Mouse (Mus musculus) limb, embryonic 14.5 days (tissue): ENCODE results near the gene Smarce1. TPM values are rescaled to one million over a fixed set of nuclear protein-coding genes. Genes with fewer than 3 reads are reported as not detected.

Experiments used
- ATAC-seq: fragments of 200-750 bp; cut with Nextera tagmentation; 2 replicates; pipeline ENCODE4 v1.8.0; 2017; ENCODE audit warnings: low read depth, moderate number of reproducible peaks, moderate TSS enrichment; ENCODE audit not compliant: low FRiP score
- DNase-seq: peaks from one replicate; pipeline ENCODE4 v3.0.0-alpha.2; 2015; ENCODE audit warnings: low spot score
- H3K27ac ChIP-seq: fragments of 300-500 bp; sonication (generic); replicated peaks from 2 replicates; pipeline ENCODE4 v1.5.1; 2014; ENCODE audit warnings: low read depth, mild to moderate bottlenecking, low read length, moderate library complexity, mixed read lengths
- H3K27me3 ChIP-seq: fragments of 300-500 bp; sonication (generic); 2 replicates; pipeline ENCODE4 v1.6.1; 2014; ENCODE audit warnings: low read length, mixed read lengths; ENCODE audit not compliant: control insufficient read depth, insufficient read depth
- H3K36me3 ChIP-seq: fragments of 300-500 bp; sonication (generic); 2 replicates; pipeline ENCODE4 v1.6.1; 2014; ENCODE audit warnings: mild to moderate bottlenecking, low read length, moderate library complexity, mixed read lengths; ENCODE audit not compliant: control insufficient read depth, insufficient read depth
- H3K4me1 ChIP-seq: fragments of 300-500 bp; sonication (generic); 2 replicates; pipeline ENCODE4 v1.6.1; 2014; ENCODE audit warnings: antibody characterized with exemption, low read length, mixed read lengths; ENCODE audit not compliant: control insufficient read depth, insufficient read depth
- H3K4me2 ChIP-seq: fragments of 300-500 bp; sonication (generic); replicated peaks from 2 replicates; pipeline ENCODE4 v1.6.1; 2014; ENCODE audit warnings: low read depth, mild to moderate bottlenecking, low read length, moderate library complexity; ENCODE audit not compliant: severe bottlenecking
- H3K4me3 ChIP-seq: fragments of 300-500 bp; sonication (generic); replicated peaks from 2 replicates; pipeline ENCODE4 v1.5.1; 2014; ENCODE audit warnings: low read length
- H3K9ac ChIP-seq: fragments of 300-500 bp; sonication (generic); 2 replicates; pipeline ENCODE4 v1.6.1; 2014; ENCODE audit warnings: mild to moderate bottlenecking, low read depth, low read length, moderate library complexity; ENCODE audit not compliant: severe bottlenecking
- H3K9me3 ChIP-seq: fragments of 300-500 bp; sonication (generic); 2 replicates; pipeline ENCODE4 v1.6.1; 2016; ENCODE audit warnings: low read length; ENCODE audit not compliant: control insufficient read depth
- POLR2A ChIP-seq: fragments of 200-500 bp; IDR thresholded peaks from 2 replicates; pipeline ENCODE4 v1.8.0; 2012; ENCODE audit warnings: inconsistent platforms, mild to moderate bottlenecking, moderate library complexity, borderline replicate concordance; ENCODE audit not compliant: insufficient read depth, insufficient read length; ENCODE audit errors: extremely low read depth
- WGBS: fragments of 180-500 bp; shearing (Covaris S2); extraction: QIAGEN DNeasy Blood & Tissue Kit; methylation state at CpG from one replicate; pipeline ENCODE4 v1.1.7; 2014; 5-methylcytosine and 5-hydroxymethylcytosine counted together
- polyA plus RNA-seq, 2 experiments: library from polyadenylated mRNA; depleted of rRNA in 1 of 2; stranded (reverse) in 1 of 2; unstranded in 1 of 2; fragments of >200 nt; fragmentation: Nextera tagmentation in 1 of 2; extraction: Ambion mirVana in 1 of 2; gene quantifications; 2 replicates each; pipeline versions ENCODE4 v1.2.1 to v1.2.3; 2012 to 2014

The Smarce1 gene
- polyA plus RNA-seq, 2 experiments = 166 to 180 TPM

DNA sequence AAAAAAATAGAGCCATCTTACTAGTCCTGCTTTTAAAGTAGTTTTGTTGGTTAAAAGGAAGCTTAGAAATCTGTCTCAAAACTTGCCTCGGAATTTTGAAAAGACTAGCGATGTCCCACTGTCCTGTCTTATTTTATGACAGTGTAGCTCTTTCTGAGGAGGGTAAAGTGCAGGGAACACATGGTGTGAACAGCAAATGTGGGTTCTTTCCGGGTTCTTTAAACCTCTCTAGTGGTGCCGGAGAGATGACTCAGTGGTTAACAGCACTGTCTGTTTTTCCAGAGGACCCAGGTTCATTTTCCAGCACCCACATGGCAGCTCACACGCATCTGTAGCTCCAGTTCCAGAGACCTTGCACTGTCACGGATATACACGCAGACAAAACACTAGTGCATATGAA lies 38.4 kb upstream of the Smarce1 start:
- no peaks in the 10 kb centered on the region for H3K27me3 ChIP-seq
- 56% methylated on average over 7 of the region's 7 CpGs for WGBS
- DNase-seq = no peak
- peaks cover 7% of the 10 kb centered on the region for H3K4me1 ChIP-seq
- no peak for TF ChIP-seq POLR2A
- H3K36me3 ChIP-seq = no peaks in the 10 kb centered on the region
- H3K9me3 ChIP-seq = no peaks in the 10 kb centered on the region
- ATAC-seq = no peak
- no peak overlapping the region for H3K27ac ChIP-seq
- no peak overlapping the region for H3K4me3 ChIP-seq
- H3K4me2 ChIP-seq = no peak overlapping the region
- no peak overlapping the region for H3K9ac ChIP-seq

DNA sequence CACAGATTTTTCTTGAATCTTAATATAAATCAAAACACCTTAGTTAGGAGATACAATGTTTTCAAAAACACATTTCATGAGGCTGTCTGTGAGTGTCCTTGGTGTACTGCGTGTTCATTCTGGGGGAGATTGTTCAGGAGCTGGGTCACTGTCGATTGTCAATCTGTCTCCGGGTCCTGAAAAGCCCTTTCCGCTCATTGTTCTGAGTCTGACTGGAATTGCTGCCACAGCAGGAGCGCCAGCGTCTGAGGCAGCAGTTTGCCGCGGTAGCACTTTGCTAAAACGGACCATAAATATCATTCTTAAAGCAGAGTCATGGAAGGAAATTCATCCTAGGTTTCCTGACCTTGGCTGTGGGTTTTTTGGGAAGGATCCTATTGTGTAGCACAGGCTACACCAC lies 35.0 kb upstream of the Smarce1 start:
- H3K27ac ChIP-seq = no peak overlapping the region
- H3K36me3 ChIP-seq = no peaks in the 10 kb centered on the region
- TF ChIP-seq POLR2A = no peak
- WGBS = 60% methylated on average over 9 of the region's 9 CpGs
- H3K4me1 ChIP-seq = peaks cover 7% of the 10 kb centered on the region
- no peaks in the 10 kb centered on the region for H3K27me3 ChIP-seq
- no peak overlapping the region for H3K4me2 ChIP-seq
- DNase-seq (no peak), ATAC-seq (no peak)
- no peak overlapping the region for H3K9ac ChIP-seq
- H3K9me3 ChIP-seq = no peaks in the 10 kb centered on the region
- no peak overlapping the region for H3K4me3 ChIP-seq

DNA sequence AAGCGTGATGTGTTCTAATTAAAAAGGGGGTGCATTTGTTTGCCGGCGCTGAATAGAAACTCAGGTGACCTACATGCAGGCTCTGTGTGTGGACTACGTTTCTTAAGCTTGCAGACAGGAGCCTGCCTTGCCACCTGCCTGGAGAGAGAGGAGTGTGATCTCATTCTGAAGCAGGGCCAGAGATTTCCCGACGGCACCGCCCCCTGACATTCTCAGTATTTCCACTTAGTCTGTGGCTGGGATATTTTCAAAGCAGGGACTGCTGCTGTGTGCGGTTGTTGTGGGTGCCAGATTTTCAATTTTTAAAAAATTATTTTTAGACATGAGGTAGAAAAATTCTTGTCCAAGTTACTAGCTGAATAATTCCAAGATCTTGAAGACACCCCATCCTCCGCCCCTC lies 34.4 kb upstream of the Smarce1 start:
- no peak for TF ChIP-seq POLR2A

DNA sequence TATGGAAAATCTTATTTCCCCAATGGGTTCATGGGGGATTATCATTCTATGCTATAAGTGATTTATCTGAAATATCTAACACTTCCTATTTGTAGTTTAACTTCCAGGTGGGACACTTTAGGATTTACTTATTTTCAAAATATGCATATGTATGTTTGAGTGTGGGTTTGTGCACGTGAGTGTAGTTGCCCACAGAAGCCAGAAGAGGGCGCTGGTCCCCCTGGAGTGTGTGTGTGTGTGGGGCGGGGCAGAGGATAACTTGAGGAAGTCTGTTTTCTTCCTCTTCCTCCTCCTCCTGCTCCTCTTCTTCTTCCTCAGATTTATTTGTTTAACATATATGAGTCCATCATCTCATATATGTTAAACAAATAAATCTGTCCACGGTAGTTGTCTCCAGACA lies 25.4 kb upstream of the Smarce1 start:
- no peak overlapping the region for H3K9ac ChIP-seq

More for the DNA sequence above, 34.4 kb upstream of the Smarce1 start:
- no peak overlapping the region for H3K27ac ChIP-seq
- H3K9me3 ChIP-seq = no peaks in the 10 kb centered on the region
- ATAC-seq (no peak), DNase-seq (no peak)
- no peaks in the 10 kb centered on the region for H3K27me3 ChIP-seq
- no peak overlapping the region for H3K9ac ChIP-seq
- no peak overlapping the region for H3K4me2 ChIP-seq
- H3K4me3 ChIP-seq = no peak overlapping the region
- peaks cover 7% of the 10 kb centered on the region for H3K4me1 ChIP-seq
- 67% methylated on average over 9 of the region's 9 CpGs for WGBS
- no peaks in the 10 kb centered on the region for H3K36me3 ChIP-seq

DNA sequence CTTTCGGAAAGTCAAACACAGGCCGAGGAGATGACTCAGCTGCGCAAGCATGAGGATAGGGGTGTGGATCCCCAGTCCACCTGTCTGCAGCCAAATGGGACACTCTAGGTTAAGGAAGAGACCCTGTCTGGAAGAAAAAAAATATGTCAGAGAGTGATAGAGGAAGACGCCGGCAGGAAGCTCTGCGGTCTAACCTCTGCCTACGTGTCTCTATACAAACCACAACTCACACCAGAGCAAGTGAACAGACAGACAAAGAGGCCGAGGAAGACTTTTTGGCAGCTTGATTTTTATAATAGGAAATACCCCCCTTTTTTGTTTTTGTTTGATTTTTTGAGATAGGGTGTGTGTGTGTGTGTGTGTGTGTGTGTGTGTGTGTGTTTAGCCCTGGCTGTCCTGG lies 24.5 kb upstream of the Smarce1 start:
- Histone ChIP-seq H3K9ac (no peak overlapping the region), H3K27me3 (no peaks in the 10 kb centered on the region), H3K36me3 (no peaks in the 10 kb centered on the region), H3K4me3 (no peak overlapping the region), H3K4me1 (no peaks in the 10 kb centered on the region), H3K4me2 (no peak overlapping the region), H3K9me3 (no peaks in the 10 kb centered on the region), H3K27ac (no peak overlapping the region)
- ATAC-seq (no peak), DNase-seq (no peak)
- WGBS = 93% methylated on average over 8 of the region's 8 CpGs
- no peak for TF ChIP-seq POLR2A

More for the DNA sequence above, 25.4 kb upstream of the Smarce1 start:
- DNase-seq (no peak), ATAC-seq (no peak)
- TF ChIP-seq POLR2A = no peak
- 77% methylated on average over 4 of the region's 4 CpGs for WGBS
- Histone ChIP-seq H3K27ac (no peak overlapping the region), H3K4me1 (no peaks in the 10 kb centered on the region), H3K36me3 (no peaks in the 10 kb centered on the region), H3K27me3 (no peaks in the 10 kb centered on the region), H3K4me2 (no peak overlapping the region), H3K9me3 (no peaks in the 10 kb centered on the region), H3K4me3 (no peak overlapping the region)

DNA sequence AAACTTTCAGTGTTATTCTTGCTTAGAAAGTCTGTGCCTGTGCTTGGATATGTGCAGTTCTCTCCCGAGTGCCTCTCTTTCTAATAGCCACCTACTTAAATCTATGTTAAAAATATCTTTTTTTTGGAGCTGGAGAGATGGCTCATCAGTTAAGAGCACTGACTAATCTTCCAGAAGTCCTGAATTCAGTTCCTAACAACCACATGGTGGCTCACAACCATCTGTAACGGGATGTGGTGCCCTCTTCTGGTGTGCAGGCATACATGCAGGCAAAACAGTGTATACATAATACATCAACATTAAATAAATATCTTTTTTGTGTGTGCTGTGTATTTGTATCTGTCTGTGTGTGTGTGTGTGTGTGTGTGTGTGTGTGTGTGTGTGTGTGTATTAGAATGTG lies 23.1 kb upstream of the Smarce1 start:
- no peak for TF ChIP-seq POLR2A
- Histone ChIP-seq H3K4me3 (no peak overlapping the region), H3K27me3 (no peaks in the 10 kb centered on the region), H3K36me3 (no peaks in the 10 kb centered on the region), H3K27ac (no peak overlapping the region), H3K9ac (no peak overlapping the region), H3K4me2 (no peak overlapping the region), H3K9me3 (no peaks in the 10 kb centered on the region), H3K4me1 (0 out of 2 replicates have a peak, but pooled peaks cover 3% of the 10 kb centered on the region)
- DNase-seq (no peak), ATAC-seq (no peak)
- 61% methylated on average over 2 of the region's 2 CpGs for WGBS
